Mouse (Mus musculus): Measurements from ENCODE around the gene Polr3gl.

GRCm38 (mm10) chr3:96596855-96597254 is 2.9 kb upstream of the Polr3gl start:
- TF ChIP-seq CTCF (IDR thresholded peaks at IDR 0.05; ENCODE audit: control insufficient read depth, insufficient read depth, insufficient read length) (no peak), USF1 (IDR thresholded peaks at IDR 0.05; ENCODE audit: low read depth) (no peak), MAX (IDR thresholded peaks at IDR 0.05) (no peak)
